Mouse (Mus musculus): ENCODE measurements at regions not wholly inside any gene's neighbourhood (a gene's known extent, or its start where the extent isn't known, plus 50 kb on each side); places are given as distances from the start of the nearest gene placed in this dataset.

DNA sequence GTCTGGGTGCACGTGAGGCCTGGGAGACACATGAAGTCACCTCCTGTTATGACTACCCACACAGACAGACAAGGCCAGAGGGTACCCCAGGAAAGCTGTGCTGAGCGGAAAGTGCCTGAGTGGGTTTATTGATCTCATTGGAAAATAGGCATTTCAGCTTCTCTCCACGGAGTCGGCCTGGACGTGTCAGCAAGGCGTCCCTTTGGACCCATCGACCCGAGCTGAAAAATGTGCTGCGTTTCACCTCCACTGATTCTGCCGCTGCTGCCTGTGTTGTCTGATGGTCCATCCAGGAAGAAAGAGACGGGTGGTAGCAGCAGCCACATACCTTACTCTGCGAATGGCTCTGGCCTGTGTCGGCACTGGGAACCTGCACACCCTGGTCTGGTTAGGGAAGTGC lies 544.3 kb downstream of the Ccdc171 start:
- TF ChIP-seq POLR2A (IDR thresholded peaks at IDR 0.05; ENCODE audit: low read depth, low read length) (no peak), CTCF (IDR thresholded peaks at IDR 0.05; ENCODE audit: extremely low read depth, insufficient read depth, insufficient read length, insufficient replicate concordance) (no peak)
